Mouse (Mus musculus) liver, adult 2 months (tissue): Measurements from ENCODE around the gene Mogat2. TPM values are rescaled to one million over a fixed set of nuclear protein-coding genes. Genes with fewer than 3 reads are reported as not detected.

Experiments
- DNase-seq: peaks from one replicate; pipeline ENCODE4 v3.0.0-alpha.2; 2011; ENCODE audit warnings: low read depth, low spot score; ENCODE audit errors: extremely low read depth
- H3K27ac ChIP-seq: fragments of 200-500 bp; replicated peaks from 2 replicates; pipeline ENCODE4 v1.5.1; 2012; ENCODE audit warnings: low read depth, mild to moderate bottlenecking, control low read depth, inconsistent platforms, low read length; ENCODE audit not compliant: insufficient read depth
- H3K27me3 ChIP-seq: fragments of 200-500 bp; 2 replicates; pipeline ENCODE4 v1.6.1; 2012; ENCODE audit warnings: mild to moderate bottlenecking, moderate library complexity, low read length, inconsistent platforms; ENCODE audit not compliant: control insufficient read depth, insufficient read depth
- H3K36me3 ChIP-seq: fragments of 200-500 bp; 2 replicates; pipeline ENCODE4 v1.6.1; 2012; ENCODE audit warnings: low read length, inconsistent platforms; ENCODE audit not compliant: control insufficient read depth, insufficient read depth
- H3K4me1 ChIP-seq: fragments of 200-500 bp; 2 replicates; pipeline ENCODE4 v1.6.1; 2011; ENCODE audit warnings: low read length; ENCODE audit not compliant: control insufficient read depth, insufficient read depth
- H3K4me3 ChIP-seq: fragments of 200-500 bp; 2 replicates; pipeline ENCODE4 v1.5.1; 2011; ENCODE audit warnings: low read depth, mild to moderate bottlenecking, control low read depth, low read length, moderate library complexity; ENCODE audit not compliant: insufficient read depth
- H3K79me2 ChIP-seq: fragments of 200-500 bp; 2 replicates; pipeline ENCODE4 v1.6.1; 2012; ENCODE audit warnings: inconsistent platforms, mild to moderate bottlenecking, low read length, moderate library complexity; ENCODE audit not compliant: control insufficient read depth, insufficient read depth
- H3K9ac ChIP-seq: fragments of 200-500 bp; 2 replicates; pipeline ENCODE4 v1.6.1; 2012; ENCODE audit warnings: low read depth, mild to moderate bottlenecking, control low read depth, inconsistent platforms, low read length
- CTCF ChIP-seq: fragments of 200-500 bp; IDR thresholded peaks from 2 replicates; pipeline ENCODE4 v1.5.1; 2011; ENCODE audit warnings: low read depth, low read length, control low read depth
- POLR2A ChIP-seq: fragments of 200-500 bp; IDR thresholded peaks from 2 replicates; pipeline ENCODE4 v1.6.1; 2011; ENCODE audit warnings: low read length, control low read depth; ENCODE audit not compliant: insufficient read depth; ENCODE audit errors: extremely low read depth
- WGBS: fragments of 180-500 bp; shearing (Covaris S2); methylation state at CpG from one replicate; pipeline ENCODE4 v1.1.7; 2018; 5-methylcytosine and 5-hydroxymethylcytosine counted together
- polyA plus RNA-seq: library from polyadenylated mRNA; depleted of rRNA; stranded (reverse); fragments of >200 nt; gene quantifications from 2 replicates; pipeline ENCODE4 v1.2.3, GENCODE M21; 2012
- total RNA-seq: library from RNA; depleted of rRNA; stranded (reverse); fragments of >200 nt; gene quantifications from 2 replicates; pipeline ENCODE4 v1.2.3, GENCODE M21; 2014

Gene Mogat2
- total and polyA plus RNA-seq, 2 experiments = 0.22 to 0.74 TPM

DNA sequence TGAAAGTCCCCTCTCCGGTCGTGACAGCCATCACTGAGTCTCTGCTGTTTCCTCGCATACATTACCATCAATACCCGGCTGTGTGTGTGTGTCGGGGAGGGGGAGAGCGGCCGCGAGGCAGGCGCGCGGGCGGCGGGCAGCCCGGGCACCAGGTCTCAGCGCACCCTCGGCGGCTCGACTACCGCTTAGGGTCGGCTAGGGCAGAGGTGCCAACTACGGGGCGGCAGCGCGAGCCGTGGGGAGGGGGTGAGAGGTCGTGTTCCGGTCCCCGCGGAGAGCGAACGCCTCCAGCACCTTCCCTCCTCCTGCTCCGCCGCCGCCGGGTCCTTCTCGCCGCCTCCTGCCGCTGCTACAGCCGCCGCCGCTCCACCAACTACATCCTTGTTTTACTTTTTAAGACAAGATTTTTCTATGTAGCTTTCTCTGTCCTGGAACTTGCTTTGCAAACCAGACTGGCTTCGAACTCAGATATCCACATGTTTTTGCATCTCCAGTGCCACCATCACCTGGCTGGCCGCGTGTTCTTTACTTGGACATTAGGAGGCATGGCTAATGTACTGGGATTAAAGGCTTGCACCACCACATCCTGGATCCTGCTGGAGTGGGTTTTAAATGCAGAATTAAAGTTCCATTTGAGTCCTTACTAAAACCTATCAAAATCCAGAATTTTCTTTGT lies 10.6 kb upstream of the Mogat2 start:
- H3K9ac ChIP-seq = peak overlapping the region; percentile 39
- DNase-seq = no peak
- TF ChIP-seq POLR2A = no peak
- TF ChIP-seq CTCF = no peak
- H3K4me1 ChIP-seq = no peaks in the 10 kb centered on the region
- peak overlapping the region; percentile 30; the same call in 1 of the 2 replicates for H3K4me3 ChIP-seq
- no peaks in the 10 kb centered on the region for H3K79me2 ChIP-seq
- H3K36me3 ChIP-seq = no peaks in the 10 kb centered on the region
- no peak overlapping the region for H3K27ac ChIP-seq
- H3K27me3 ChIP-seq = no peaks in the 10 kb centered on the region
- 10% methylated on average over 42 of the region's 44 CpGs for WGBS

DNA sequence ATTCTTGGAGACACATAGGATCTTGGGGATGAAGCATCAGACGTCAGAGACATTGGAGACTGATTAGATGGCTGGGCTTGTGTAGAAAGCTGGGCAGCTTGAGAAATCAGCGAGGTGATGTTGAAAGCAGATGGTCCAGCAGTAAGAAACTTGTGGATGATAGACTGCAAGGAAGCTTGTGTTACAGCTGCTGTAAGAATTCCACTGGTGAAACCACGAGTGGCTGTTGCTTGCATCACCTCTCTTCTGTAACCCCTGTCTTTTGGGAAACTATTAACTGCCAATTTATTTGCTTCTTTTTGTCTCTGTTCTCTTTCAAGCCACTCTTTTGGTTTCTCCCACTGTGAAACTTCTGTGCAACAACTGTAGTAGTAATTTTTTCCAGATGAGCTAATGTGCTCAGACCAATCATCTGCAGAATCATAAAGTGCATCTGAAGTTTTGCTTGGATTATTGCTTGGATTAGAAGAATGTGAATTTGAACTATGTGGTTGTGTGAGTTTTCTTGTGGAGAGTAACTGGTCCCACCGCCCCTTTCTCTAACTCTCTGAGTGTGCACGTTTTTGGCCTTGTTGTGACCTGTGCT lies 9.8 kb upstream of the Mogat2 start:
- Histone ChIP-seq H3K27ac (no peak overlapping the region), H3K79me2 (no peaks in the 10 kb centered on the region), H3K9ac (no peak overlapping the region), H3K4me1 (no peaks in the 10 kb centered on the region), H3K27me3 (no peaks in the 10 kb centered on the region), H3K4me3 (no peak overlapping the region), H3K36me3 (no peaks in the 10 kb centered on the region)
- TF ChIP-seq POLR2A = no peak
- DNase-seq = no peak
- 75% methylated on average over 5 of the region's 5 CpGs for WGBS

- TF ChIP-seq POLR2A (no peak), CTCF (no peak)
- no peaks in the 10 kb centered on the region; the same call in 1 of the 2 replicates for H3K27me3 ChIP-seq
- no peak for DNase-seq
- no peak overlapping the region for H3K4me3 ChIP-seq
- no peak overlapping the region for H3K27ac ChIP-seq
- peaks cover 2% of the 10 kb centered on the region for H3K4me1 ChIP-seq
- WGBS = 95% methylated on average over 11 of the region's 11 CpGs
- H3K79me2 ChIP-seq = no peaks in the 10 kb centered on the region
- H3K9ac ChIP-seq = no peak overlapping the region
- no peaks in the 10 kb centered on the region for H3K36me3 ChIP-seq
These were observed 3.7 kb upstream of the Mogat2 start for GRCm38 (mm10) chr7:99242097-99242496.

DNA sequence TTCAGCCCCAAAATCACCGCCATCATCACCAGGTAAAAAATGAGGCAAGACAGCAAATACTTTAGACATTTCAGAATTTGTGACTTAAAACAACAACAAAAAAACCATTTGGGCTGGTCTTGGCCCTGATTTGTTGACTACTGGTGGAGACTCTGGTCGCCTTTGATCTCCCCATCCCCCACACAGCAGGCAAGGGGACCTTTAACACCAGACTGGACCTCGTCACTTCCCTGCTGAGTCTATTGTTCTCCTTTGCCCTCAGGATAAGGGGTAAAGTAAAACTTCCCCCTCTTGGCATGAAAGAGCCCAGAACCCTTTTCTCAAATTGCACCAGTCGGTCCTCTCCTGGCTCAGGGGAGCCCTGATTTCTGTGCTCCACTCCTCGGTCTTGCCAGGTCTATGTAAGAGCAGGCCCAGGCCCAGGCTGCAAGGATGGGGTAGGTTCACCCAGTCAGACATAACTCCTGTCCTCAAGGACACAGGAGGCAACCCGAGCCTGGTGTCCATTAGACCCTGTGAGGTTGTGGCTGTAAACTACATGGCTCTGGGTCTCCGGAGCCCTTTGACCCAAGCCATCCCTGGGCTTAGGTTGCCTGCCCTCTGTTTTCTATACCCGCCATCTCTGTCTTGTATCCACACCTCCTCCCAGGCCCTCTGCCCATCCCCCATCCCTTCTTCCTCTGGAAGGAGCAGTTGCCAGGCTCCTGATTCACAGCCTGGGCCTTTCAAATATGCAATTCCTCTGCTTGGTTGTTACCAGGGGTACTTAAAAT lies 1.3 kb downstream of the Mogat2 start:
- no peaks in the 10 kb centered on the region for H3K36me3 ChIP-seq
- H3K27ac ChIP-seq = no peak overlapping the region
- H3K4me1 ChIP-seq = peaks cover 2% of the 10 kb centered on the region
- 63% methylated on average over 8 of the region's 8 CpGs for WGBS
- no peaks in the 10 kb centered on the region for H3K79me2 ChIP-seq
- no peaks in the 10 kb centered on the region; the same call in 1 of the 2 replicates for H3K27me3 ChIP-seq
- DNase-seq = no peak
- H3K4me3 ChIP-seq = no peak overlapping the region
- no peak overlapping the region for H3K9ac ChIP-seq
- TF ChIP-seq POLR2A (no peak), CTCF (no peak)

GRCm38 (mm10) chr7:99235657-99236056 lies 2.8 kb downstream of the Mogat2 start:
- Histone ChIP-seq H3K27me3 (no peaks in the 10 kb centered on the region; the same call in 1 of the 2 replicates), H3K4me3 (no peak overlapping the region), H3K4me1 (peaks cover 2% of the 10 kb centered on the region), H3K36me3 (no peaks in the 10 kb centered on the region), H3K79me2 (no peaks in the 10 kb centered on the region), H3K9ac (no peak overlapping the region), H3K27ac (no peak overlapping the region)
- no peak for DNase-seq
- WGBS = 84% methylated on average over 2 of the region's 2 CpGs
- TF ChIP-seq CTCF = no peak

DNA sequence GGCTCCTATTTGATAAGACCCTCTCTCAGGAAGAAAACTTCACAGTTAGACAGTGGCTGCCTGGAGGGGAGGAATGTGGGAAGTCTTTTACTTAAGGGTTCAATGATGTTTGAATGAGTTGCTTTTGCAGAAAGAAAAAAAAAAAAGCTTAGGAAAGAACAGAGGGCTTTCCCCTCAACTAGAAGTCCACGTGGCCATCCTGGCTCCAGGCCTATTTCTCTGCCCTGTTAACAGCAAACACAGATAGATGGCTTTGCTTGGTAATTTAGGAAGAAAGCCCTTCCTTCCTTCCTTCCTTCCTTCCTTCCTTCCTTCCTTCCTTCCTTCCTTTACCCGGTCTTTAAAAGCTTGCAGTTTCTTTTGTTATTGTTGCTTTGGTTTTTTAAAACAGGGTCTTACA lies 3.5 kb downstream of the Mogat2 start:
- no peak for TF ChIP-seq CTCF
- TF ChIP-seq POLR2A = no peak
- Histone ChIP-seq H3K27ac (no peak overlapping the region), H3K27me3 (no peaks in the 10 kb centered on the region; the same call in 1 of the 2 replicates), H3K36me3 (no peaks in the 10 kb centered on the region), H3K4me3 (no peak overlapping the region), H3K4me1 (peaks cover 6% of the 10 kb centered on the region), H3K9ac (no peak overlapping the region), H3K79me2 (no peaks in the 10 kb centered on the region)
- 36% methylated on average over 2 of the region's 2 CpGs for WGBS
- no peak for DNase-seq
